Mouse (Mus musculus) CH12.LX (cell line): ENCODE measurements around the gene Amy1. TPM values are rescaled to one million over a fixed set of nuclear protein-coding genes. Genes with fewer than 3 reads are reported as not detected.
A peak's percentile ranks its signal among the peaks of the same experiment; 100 is the strongest.

Source experiments
- DNase-seq: peaks from one replicate; pipeline ENCODE4 v3.0.0-alpha.2; 2013; ENCODE audit errors: extremely low read depth
- H3K27ac ChIP-seq: 2 replicates; pipeline ENCODE4 v1.5.1; 2012; ENCODE audit warnings: low read depth, mild to moderate bottlenecking, control low read depth, moderate library complexity; ENCODE audit not compliant: insufficient read depth
- H3K27me3 ChIP-seq: replicated peaks from 2 replicates; pipeline ENCODE3; 2012; ENCODE audit warnings: inconsistent platforms
- H3K36me3 ChIP-seq, 2 experiments: replicated peaks in 1 of 2; 2 replicates each; pipeline versions ENCODE3 to v1.6.1; 2012; ENCODE audit warnings: inconsistent platforms in 1 of 2, low read length in 1 of 2, mild to moderate bottlenecking in 1 of 2, mixed read lengths in 1 of 2, moderate library complexity in 1 of 2; ENCODE audit not compliant: control insufficient read depth in 1 of 2, insufficient read depth in 1 of 2
- H3K4me1 ChIP-seq, 2 experiments: 2 replicates each; pipeline ENCODE4 v1.6.1; 2012; ENCODE audit warnings: inconsistent platforms in 1 of 2, moderate library complexity in 1 of 2; ENCODE audit not compliant: insufficient read depth in 2 of 2, control insufficient read depth in 1 of 2
- H3K4me2 ChIP-seq: 2 replicates; pipeline ENCODE4 v1.6.1; 2012; ENCODE audit warnings: low read depth, mild to moderate bottlenecking, control low read depth; ENCODE audit not compliant: poor library complexity, insufficient read depth, severe bottlenecking
- H3K4me3 ChIP-seq, 3 experiments: fragments of 150-350 bp in 1 of 3; sonication (generic) in 1 of 3; replicated peaks in 1 of 3; 2 replicates each; pipeline versions ENCODE3 to v1.5.1; 2011 to 2012; ENCODE audit warnings: low read depth in 2 of 3, low read length in 2 of 3, mild to moderate bottlenecking in 2 of 3, moderate library complexity in 2 of 3, control low read depth in 1 of 3, improper control_type of control experiment in 1 of 3, inconsistent platforms in 1 of 3, mixed read lengths in 1 of 3; ENCODE audit not compliant: poor library complexity in 1 of 3
- H3K79me2 ChIP-seq: replicated peaks from 2 replicates; pipeline ENCODE4 v1.6.1; 2012; ENCODE audit warnings: mild to moderate bottlenecking, moderate library complexity; ENCODE audit not compliant: control insufficient read depth, poor library complexity, insufficient read depth, severe bottlenecking; ENCODE audit errors: extremely low read depth
- H3K9ac ChIP-seq: 2 replicates; pipeline ENCODE4 v1.6.1; 2012; ENCODE audit warnings: low read depth, mild to moderate bottlenecking, control low read depth, moderate library complexity; ENCODE audit not compliant: insufficient read depth
- H3K9me3 ChIP-seq: replicated peaks from 2 replicates; pipeline ENCODE3; 2012; ENCODE audit warnings: low read length, inconsistent platforms, mixed read lengths
- BHLHE40 ChIP-seq: IDR thresholded peaks from 2 replicates; pipeline ENCODE4 v1.6.1; 2011; ENCODE audit warnings: mild to moderate bottlenecking, low read depth, low read length, improper control_type of control experiment
- CHD1 ChIP-seq: IDR thresholded peaks from 2 replicates; pipeline ENCODE4 v1.6.1; 2012; ENCODE audit warnings: low read depth, low read length, improper control_type of control experiment, inconsistent platforms
- CHD2 ChIP-seq: IDR thresholded peaks from 2 replicates; pipeline ENCODE4 v1.6.1; 2011; ENCODE audit warnings: low read length, improper control_type of control experiment
- CTCF ChIP-seq, 2 experiments: IDR thresholded peaks in 1 of 2; conservative IDR thresholded peaks in 1 of 2; 2 replicates each; pipeline ENCODE4 v1.5.1; 2011 to 2012; ENCODE audit warnings: low read depth in 2 of 2, low read length in 2 of 2, improper control_type of control experiment in 1 of 2, inconsistent platforms in 1 of 2, mild to moderate bottlenecking in 1 of 2, moderate library complexity in 1 of 2
- E2F4 ChIP-seq: IDR thresholded peaks from 2 replicates; pipeline ENCODE4 v1.6.1; 2011; ENCODE audit warnings: low read depth, low read length, improper control_type of control experiment; ENCODE audit not compliant: insufficient replicate concordance
- ELF1 ChIP-seq: IDR thresholded peaks from 2 replicates; pipeline ENCODE4 v1.6.1; 2014; ENCODE audit warnings: low read depth, mild to moderate bottlenecking, inconsistent platforms, low read length, improper control_type of control experiment
- EP300 ChIP-seq: IDR thresholded peaks from 2 replicates; pipeline ENCODE4 v1.6.1; 2011; ENCODE audit warnings: low read length, improper control_type of control experiment
- ETS1 ChIP-seq: conservative IDR thresholded peaks from 2 replicates; pipeline ENCODE4 v1.6.1; 2012; ENCODE audit warnings: low read depth, mild to moderate bottlenecking, inconsistent platforms, low read length, improper control_type of control experiment, moderate library complexity
- HCFC1 ChIP-seq: IDR thresholded peaks from 2 replicates; pipeline ENCODE4 v1.6.1; 2012; ENCODE audit warnings: low read depth, mild to moderate bottlenecking, inconsistent platforms, low read length, improper control_type of control experiment
- IRF4 ChIP-seq: IDR thresholded peaks from 2 replicates; pipeline ENCODE4 v1.6.1; 2014; ENCODE audit warnings: low read depth, mild to moderate bottlenecking, inconsistent platforms, low read length, improper control_type of control experiment
- JUND ChIP-seq: conservative IDR thresholded peaks from 2 replicates; pipeline ENCODE4 v1.6.1; 2011; ENCODE audit warnings: low read depth, low read length, improper control_type of control experiment
- MEF2A ChIP-seq: IDR thresholded peaks from 2 replicates; pipeline ENCODE4 v1.6.1; 2014; ENCODE audit warnings: low read depth, mild to moderate bottlenecking, inconsistent platforms, low read length, improper control_type of control experiment, borderline replicate concordance
- MXI1 ChIP-seq: IDR thresholded peaks from 2 replicates; pipeline ENCODE4 v1.6.1; 2011; ENCODE audit warnings: mild to moderate bottlenecking, low read depth, low read length, improper control_type of control experiment
- PAX5 ChIP-seq: IDR thresholded peaks from 2 replicates; pipeline ENCODE4 v1.6.1; 2012; ENCODE audit warnings: low read length, inconsistent platforms, mixed read lengths
- POLR2AphosphoS2 ChIP-seq: IDR thresholded peaks from 2 replicates; pipeline ENCODE4 v1.6.1; 2011; ENCODE audit warnings: low read depth, low read length, improper control_type of control experiment
- RAD21 ChIP-seq: IDR thresholded peaks from 2 replicates; pipeline ENCODE4 v1.6.1; 2011; ENCODE audit warnings: low read depth, mild to moderate bottlenecking, low read length, improper control_type of control experiment, moderate library complexity
- RCOR1 ChIP-seq: conservative IDR thresholded peaks from 2 replicates; pipeline ENCODE4 v1.6.1; 2012; ENCODE audit warnings: low read depth, mild to moderate bottlenecking, inconsistent platforms, low read length, improper control_type of control experiment
- SMC3 ChIP-seq: IDR thresholded peaks from 2 replicates; pipeline ENCODE4 v1.6.1; 2011; ENCODE audit warnings: low read depth, low read length, improper control_type of control experiment
- TBP ChIP-seq: conservative IDR thresholded peaks from 2 replicates; pipeline ENCODE4 v1.6.1; 2011; ENCODE audit warnings: low read depth, low read length, improper control_type of control experiment
- TCF12 ChIP-seq: IDR thresholded peaks from 2 replicates; pipeline ENCODE4 v1.6.1; 2014; ENCODE audit warnings: low read depth, mild to moderate bottlenecking, inconsistent platforms, low read length, improper control_type of control experiment
- USF1 ChIP-seq: IDR thresholded peaks from 2 replicates; pipeline ENCODE4 v1.6.1; 2014; ENCODE audit warnings: low read depth, mild to moderate bottlenecking, inconsistent platforms, low read length, improper control_type of control experiment
- ZNF384 ChIP-seq: IDR thresholded peaks from 2 replicates; pipeline ENCODE4 v1.6.1; 2012; ENCODE audit warnings: low read depth, low read length, improper control_type of control experiment, inconsistent platforms
- dilution Hi-C: fragments of 300-500 bp; cut with MboI; formaldehyde crosslinking; loops from 2 replicates; pipeline ENCODE4 v1.14.3; 2020; ENCODE audit warnings: low sequenced_read_pairs; ENCODE audit not compliant: extremely low pct_unique_long_range_greater_than_20kb, extremely low pct_ligation_motif_present
- in situ Hi-C: fragments of 300-500 bp; cut with MboI; formaldehyde crosslinking; loops from 3 replicates; pipeline ENCODE4 v1.14.3; 2019; ENCODE audit warnings: low sequenced_read_pairs, low pct_ligation_motif_present, low pct_unique_long_range_greater_than_20kb, mixed read lengths
- polyA plus RNA-seq: library from polyadenylated mRNA; unstranded; fragments of >175 nt; gene quantifications from 2 replicates; pipeline ENCODE4 v1.2.1, GENCODE M21; 2012; ENCODE audit warnings: low read depth; ENCODE audit not compliant: insufficient read length
- total RNA-seq, 2 experiments: library from RNA; depleted of rRNA; stranded (reverse); fragments of 300-350 nt in 1 of 2; fragments of >200 nt in 1 of 2; gene quantifications; 2 replicates each; pipeline ENCODE4 v1.2.3; 2012 to 2014

Gene Amy1
- total and polyA plus RNA-seq, 3 experiments = 0.17 to 2.1 (median 0.71) TPM

DNA sequence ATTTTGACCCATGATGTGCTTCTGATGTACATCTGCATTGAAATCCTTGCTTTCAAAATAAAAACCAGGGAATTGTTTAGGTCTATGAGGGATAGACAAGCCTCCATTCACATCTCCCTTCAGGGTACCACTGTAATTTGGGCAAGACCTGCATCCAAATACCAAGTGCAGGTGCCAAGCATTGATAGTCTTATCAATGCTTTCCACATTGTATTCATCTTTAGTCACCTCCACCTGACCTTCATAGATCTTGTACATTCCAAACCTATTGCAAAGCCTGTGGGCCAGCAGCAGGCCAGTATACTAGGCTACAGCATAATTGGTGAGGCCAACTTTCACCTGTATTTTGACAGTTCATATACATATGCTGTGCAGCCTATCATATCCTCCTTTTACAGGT lies 25.1 kb upstream of the Amy1 start:
- H3K27ac ChIP-seq = no peak overlapping the region
- H3K4me3 ChIP-seq = no peak overlapping the region
- peaks cover 8% of the 10 kb centered on the region for H3K79me2 ChIP-seq
- peak overlapping the region; percentile 50; the same call in 1 of the 2 replicates for H3K4me2 ChIP-seq
- H3K27me3 ChIP-seq = no peaks in the 10 kb centered on the region
- peaks cover 0 to 21% of the 10 kb centered on the region in 2 experiments; a peak in 2 of 4 replicates for H3K4me1 ChIP-seq
- dilution Hi-C loops = no loop called here
- in situ Hi-C loops = no loop called here
- no peaks in the 10 kb centered on the region for H3K9me3 ChIP-seq
- DNase-seq = no peak
- no peak overlapping the region; the same call in 1 of the 2 replicates for H3K9ac ChIP-seq
- TF ChIP-seq RAD21 = no peak
- no peak for TF ChIP-seq ZNF384
- TF ChIP-seq JUND = no peak
- no peak for TF ChIP-seq PAX5
- no peak for TF ChIP-seq ETS1
- TF ChIP-seq POLR2AphosphoS2 = no peak
- TF ChIP-seq SMC3 = no peak
- no peak for TF ChIP-seq EP300
- TF ChIP-seq USF1 = no peak
- TF ChIP-seq E2F4 = no peak
- TF ChIP-seq CHD1 = no peak
- H3K36me3 ChIP-seq = peaks cover 0 to 4% of the 10 kb centered on the region in 2 experiments

DNA sequence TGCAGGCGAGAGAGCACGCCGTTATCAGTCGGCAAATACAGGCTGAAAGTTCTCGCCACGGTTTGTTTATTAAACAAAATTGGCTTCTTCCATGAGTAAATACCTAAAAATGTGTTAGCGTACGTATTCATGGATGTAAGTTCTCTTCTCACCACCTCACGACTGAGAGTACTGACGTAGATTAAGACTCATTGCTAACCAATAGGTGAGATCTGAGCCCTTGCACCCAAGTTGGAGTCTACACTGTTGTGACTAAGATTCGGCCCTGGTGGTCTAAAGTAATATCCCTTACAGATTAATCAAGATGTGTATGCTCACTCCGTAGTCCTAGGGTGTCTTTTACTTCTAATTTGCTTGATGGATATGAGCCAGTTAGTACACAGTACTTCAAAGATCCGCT lies 24.1 kb upstream of the Amy1 start:
- no peaks in the 10 kb centered on the region for H3K9me3 ChIP-seq
- dilution Hi-C loops = no loop called here
- H3K4me3 ChIP-seq = peak overlapping the region; percentile 72 to 95 (median 82)
- peaks cover 0 to 9% of the 10 kb centered on the region in 2 experiments for H3K36me3 ChIP-seq
- TF ChIP-seq CHD2 (no peak), ETS1 (no peak), MXI1 (no peak), JUND (0 out of 2 replicates have a peak, but pooled peaks have one; percentile 14), IRF4 (no peak), RCOR1 (no peak), TCF12 (no peak), HCFC1 (no peak), TBP (no peak), ELF1 (no peak), USF1 (no peak), CHD1 (peak; percentile 81; the same call in 1 of the 2 replicates), CTCF (conservative IDR thresholded peaks at IDR 0.05 in 1 of 2, IDR thresholded peaks at IDR 0.05 in 1 of 2; ENCODE audit: low read depth in 2 of 2, low read length in 2 of 2) (no peak), BHLHE40 (no peak), EP300 (no peak), MEF2A (no peak), POLR2AphosphoS2 (no peak)
- peak; percentile 57 for DNase-seq
- peaks cover 11% of the 10 kb centered on the region for H3K79me2 ChIP-seq
- in situ Hi-C loops = no loop called here
- H3K27me3 ChIP-seq = no peaks in the 10 kb centered on the region
- H3K4me1 ChIP-seq = peaks cover 0 to 23% of the 10 kb centered on the region in 2 experiments; a peak in 2 of 4 replicates
- H3K4me2 ChIP-seq = peak overlapping the region; percentile 98
- peak overlapping the region; percentile 64 for H3K27ac ChIP-seq
- peak overlapping the region; percentile 99 for H3K9ac ChIP-seq
